Mouse (Mus musculus): Measurements from ENCODE around the gene Nat8f4. TPM values are rescaled to one million over a fixed set of nuclear protein-coding genes. Genes with fewer than 3 reads are reported as not detected.
"Not testable (repeated sequence)": the region's sequence is repeated elsewhere in the genome, so short reads cannot be mapped to it uniquely, and the experiment has no call there.

Nat8f4 gene
- polyA plus RNA-seq, 1 experiment from 2014 or later: 5.0 TPM

- Histone ChIP-seq H3K9ac (no peak overlapping the region), H3K9me3 (peaks cover under 1% of the 10 kb centered on the region; the same call in 1 of the 2 replicates), H3K4me2 (replicated peaks) (no peak overlapping the region), H3K27me3 (replicated peaks) (no peaks in the 10 kb centered on the region), H3K4me3 (replicated peaks) (no peak overlapping the region), H3K4me1 (replicated peaks) (no peaks in the 10 kb centered on the region), H3K36me3 (no peaks in the 10 kb centered on the region), H3K27ac (no peak overlapping the region)
- WGBS: 93% methylated on average over 2 of the region's 2 CpGs
- ATAC-seq: no peak
Measured at GRCm38 (mm10) chr6:85888961-85889360, 15.7 kb downstream of the Nat8f4 start.

GRCm38 (mm10) chr6:85884311-85884710, 20.4 kb downstream of the Nat8f4 start:
- Histone ChIP-seq H3K27me3 (replicated peaks) (no peaks in the 10 kb centered on the region), H3K36me3 (no peaks in the 10 kb centered on the region), H3K4me2 (replicated peaks) (no peak overlapping the region), H3K4me1 (replicated peaks) (no peaks in the 10 kb centered on the region), H3K4me3 (replicated peaks) (no peak overlapping the region), H3K9me3 (peaks cover 8% of the 10 kb centered on the region; the same call in 1 of the 2 replicates), H3K9ac (no peak overlapping the region), H3K27ac (no peak overlapping the region)
- no peak for ATAC-seq
- WGBS: 87% methylated on average over 1 of the region's 1 CpGs

- H3K9me3 ChIP-seq; H3K4me3 ChIP-seq (replicated peaks); H3K27me3 ChIP-seq (replicated peaks); H3K4me2 ChIP-seq (replicated peaks); H3K4me1 ChIP-seq (replicated peaks); H3K9ac ChIP-seq; ATAC-seq; H3K36me3 ChIP-seq; H3K27ac ChIP-seq: not testable (repeated sequence)
- 93% methylated on average over 9 of the region's 9 CpGs for WGBS
Measured at GRCm38 (mm10) chr6:85883246-85883645, 21.4 kb downstream of the Nat8f4 start.

GRCm38 (mm10) chr6:85869006-85869405, 35.7 kb downstream of the Nat8f4 start, which contains the start of gene Nat8f2:
Gene Nat8f2 (minus strand): TSS chr6:85869158.
- not testable (repeated sequence) for H3K27ac ChIP-seq; H3K4me3 ChIP-seq (replicated peaks); H3K4me1 ChIP-seq (replicated peaks); ATAC-seq; H3K9ac ChIP-seq; H3K9me3 ChIP-seq; H3K36me3 ChIP-seq; H3K4me2 ChIP-seq (replicated peaks); H3K27me3 ChIP-seq (replicated peaks)
- WGBS: 71% methylated on average over 5 of the region's 5 CpGs

GRCm38 (mm10) chr6:85867726-85868690, 36.7 kb downstream of the Nat8f4 start:
- Histone ChIP-seq H3K4me1 (replicated peaks) (no peaks in the 10 kb centered on the region), H3K9ac (no peak overlapping the region), H3K4me3 (replicated peaks) (no peak overlapping the region), H3K36me3 (no peaks in the 10 kb centered on the region), H3K4me2 (replicated peaks) (no peak overlapping the region), H3K9me3 (no peaks in the 10 kb centered on the region), H3K27ac (no peak overlapping the region), H3K27me3 (replicated peaks) (no peaks in the 10 kb centered on the region)
- WGBS: 80% methylated on average over 8 of the region's 8 CpGs
- ATAC-seq: no peak

GRCm38 (mm10) chr6:85866995-85867394, 37.7 kb downstream of the Nat8f4 start:
- WGBS: 73% methylated on average over 1 of the region's 1 CpGs

GRCm38 (mm10) chr6:85866166-85866565, 38.5 kb downstream of the Nat8f4 start:
- H3K27me3 ChIP-seq (replicated peaks); H3K4me2 ChIP-seq (replicated peaks); H3K4me1 ChIP-seq (replicated peaks); H3K9ac ChIP-seq; ATAC-seq; H3K4me3 ChIP-seq (replicated peaks); H3K36me3 ChIP-seq; H3K9me3 ChIP-seq; H3K27ac ChIP-seq: not testable (repeated sequence)
- 91% methylated on average over 3 of the region's 3 CpGs for WGBS

More at GRCm38 (mm10) chr6:85866995-85867394, 37.7 kb downstream of the Nat8f4 start:
- H3K4me3 ChIP-seq (replicated peaks); H3K27me3 ChIP-seq (replicated peaks); H3K4me1 ChIP-seq (replicated peaks); H3K27ac ChIP-seq; H3K36me3 ChIP-seq; ATAC-seq; H3K4me2 ChIP-seq (replicated peaks); H3K9me3 ChIP-seq; H3K9ac ChIP-seq: not testable (repeated sequence)

GRCm38 (mm10) chr6:85864900-85865639, 39.6 kb downstream of the Nat8f4 start:
- not testable (repeated sequence) for ATAC-seq; H3K4me2 ChIP-seq (replicated peaks); H3K27ac ChIP-seq; H3K4me1 ChIP-seq (replicated peaks); H3K27me3 ChIP-seq (replicated peaks); H3K9ac ChIP-seq; H3K9me3 ChIP-seq; H3K36me3 ChIP-seq; H3K4me3 ChIP-seq (replicated peaks)
- WGBS: 65% methylated on average over 6 of the region's 7 CpGs

- Histone ChIP-seq H3K27ac (no peak overlapping the region), H3K4me1 (replicated peaks) (no peaks in the 10 kb centered on the region), H3K4me2 (replicated peaks) (no peak overlapping the region), H3K27me3 (replicated peaks) (no peaks in the 10 kb centered on the region), H3K36me3 (no peaks in the 10 kb centered on the region), H3K4me3 (replicated peaks) (no peak overlapping the region), H3K9me3 (no peaks in the 10 kb centered on the region), H3K9ac (no peak overlapping the region)
- ATAC-seq: no peak
- WGBS: 79% methylated on average over 2 of the region's 2 CpGs
Measured at GRCm38 (mm10) chr6:85863840-85864239, 40.8 kb downstream of the Nat8f4 start.

- H3K27me3 ChIP-seq (replicated peaks): no peaks in the 10 kb centered on the region
- WGBS: 71% methylated on average over 2 of the region's 2 CpGs
- H3K4me3 ChIP-seq (replicated peaks): no peak overlapping the region
- ATAC-seq: no peak
- H3K9ac ChIP-seq: no peak overlapping the region
- no peaks in the 10 kb centered on the region for H3K4me1 ChIP-seq (replicated peaks)
- H3K36me3 ChIP-seq: no peaks in the 10 kb centered on the region
- H3K9me3 ChIP-seq: no peaks in the 10 kb centered on the region
- H3K4me2 ChIP-seq (replicated peaks): no peak overlapping the region
- H3K27ac ChIP-seq: no peak overlapping the region
Measured at GRCm38 (mm10) chr6:85863136-85863535, 41.5 kb downstream of the Nat8f4 start.

- WGBS: 77% methylated on average over 3 of the region's 3 CpGs
- H3K27ac ChIP-seq: no peak overlapping the region
- H3K4me1 ChIP-seq (replicated peaks): no peaks in the 10 kb centered on the region
- no peak overlapping the region for H3K9ac ChIP-seq
- no peaks in the 10 kb centered on the region for H3K36me3 ChIP-seq
- no peak overlapping the region for H3K4me2 ChIP-seq (replicated peaks)
- no peaks in the 10 kb centered on the region for H3K9me3 ChIP-seq
- H3K4me3 ChIP-seq (replicated peaks): no peak overlapping the region
- no peaks in the 10 kb centered on the region for H3K27me3 ChIP-seq (replicated peaks)
- ATAC-seq: no peak
Measured at GRCm38 (mm10) chr6:85862565-85862964, 42.1 kb downstream of the Nat8f4 start.

- Histone ChIP-seq H3K27me3 (replicated peaks) (no peaks in the 10 kb centered on the region), H3K4me2 (replicated peaks) (no peak overlapping the region), H3K9ac (no peak overlapping the region), H3K9me3 (no peaks in the 10 kb centered on the region), H3K4me1 (replicated peaks) (no peaks in the 10 kb centered on the region), H3K36me3 (no peaks in the 10 kb centered on the region), H3K4me3 (replicated peaks) (no peak overlapping the region), H3K27ac (no peak overlapping the region)
- 81% methylated on average over 3 of the region's 3 CpGs for WGBS
- ATAC-seq: no peak
Measured at GRCm38 (mm10) chr6:85861247-85861646, 43.4 kb downstream of the Nat8f4 start.
